Mouse (Mus musculus): ENCODE data around the gene Ugt2b36.
"Not testable (repeated sequence)": the region's sequence is repeated elsewhere in the genome, so short reads cannot be mapped to it uniquely, and the experiment has no call there.

The Ugt2b36 gene

GRCm38 (mm10) chr5:87092346-87093027 lies at the start of gene Ugt2b36:
TSS of gene Ugt2b36 (minus strand) at chr5:87092555.
- DNase-seq (ENCODE audit: low read depth, low spot score) = no peak

GRCm38 (mm10) chr5:87140196-87140595 lies 47.8 kb upstream of the Ugt2b36 start, which contains the start of gene Ugt2b5:
TSS of gene Ugt2b5 (minus strand) at chr5:87140318.
- DNase-seq (ENCODE audit: low read depth, low spot score) = not testable (repeated sequence)

GRCm38 (mm10) chr5:87103697-87104096 lies 11.3 kb upstream of the Ugt2b36 start:
- DNase-seq (ENCODE audit: low read depth, low spot score) = not testable (repeated sequence)

DNA sequence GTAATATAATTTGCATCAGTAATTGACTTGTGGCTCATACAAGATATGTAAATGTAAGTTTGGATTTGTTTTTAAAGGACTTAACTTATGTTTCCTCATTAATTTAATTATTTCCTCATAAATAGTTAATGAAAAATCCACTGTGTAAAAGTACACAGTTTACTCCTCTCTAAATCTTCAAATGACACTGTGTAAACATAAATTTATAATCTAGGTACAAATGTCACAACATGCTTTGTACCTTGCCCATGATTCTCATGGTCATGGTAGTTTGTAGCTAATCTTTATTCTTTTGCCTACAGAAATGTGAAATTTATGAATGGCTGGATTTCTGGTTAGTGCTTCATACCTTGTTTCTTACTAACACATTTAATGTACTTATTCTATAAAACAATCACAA lies 1.2 kb downstream of the Ugt2b36 start:
- no peak for DNase-seq (ENCODE audit: low read depth, low spot score)

DNA sequence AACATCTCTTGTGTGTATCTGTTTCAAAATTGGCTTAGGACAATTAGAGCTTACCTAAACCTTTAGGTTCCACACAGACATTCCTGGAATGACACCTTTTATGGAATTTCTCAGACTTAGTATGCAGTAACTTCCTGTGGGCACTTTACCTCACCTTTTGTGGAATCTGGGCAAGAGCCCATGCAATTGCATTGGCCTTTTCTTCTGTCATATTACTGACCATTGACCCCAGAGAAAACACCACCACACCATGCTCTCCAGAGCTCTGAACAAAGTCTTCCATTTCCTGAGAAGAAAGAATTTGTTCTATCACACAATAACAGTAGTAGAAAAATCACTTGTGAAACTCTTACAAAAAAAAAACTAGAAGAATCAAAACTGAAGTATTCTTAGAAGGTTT lies 3.1 kb downstream of the Ugt2b36 start:
- DNase-seq (ENCODE audit: low read depth, low spot score) = no peak

GRCm38 (mm10) chr5:87086269-87086668 lies 6.1 kb downstream of the Ugt2b36 start:
- DNase-seq (ENCODE audit: low read depth, low spot score) = no peak

DNA sequence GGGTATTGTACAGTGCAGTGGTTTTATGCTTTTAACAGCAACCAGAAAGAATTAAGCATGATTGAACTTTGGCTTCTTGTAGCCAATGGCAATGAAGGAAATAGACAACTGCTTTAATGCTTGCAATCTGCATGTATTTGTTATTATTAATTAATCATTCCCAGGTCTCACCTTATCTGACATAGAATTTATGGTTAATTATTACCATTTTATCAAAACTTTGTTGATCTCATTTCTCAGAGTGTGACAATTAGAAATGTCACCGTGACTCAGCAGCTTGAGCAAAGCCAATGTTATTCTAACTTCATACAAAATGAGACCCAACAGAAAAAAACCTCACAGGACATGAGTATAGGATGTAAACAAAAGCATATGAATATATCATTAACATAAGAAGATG lies 61.7 kb downstream of the Ugt2b36 start:
- no peak for DNase-seq (ENCODE audit: low read depth, low spot score)

DNA sequence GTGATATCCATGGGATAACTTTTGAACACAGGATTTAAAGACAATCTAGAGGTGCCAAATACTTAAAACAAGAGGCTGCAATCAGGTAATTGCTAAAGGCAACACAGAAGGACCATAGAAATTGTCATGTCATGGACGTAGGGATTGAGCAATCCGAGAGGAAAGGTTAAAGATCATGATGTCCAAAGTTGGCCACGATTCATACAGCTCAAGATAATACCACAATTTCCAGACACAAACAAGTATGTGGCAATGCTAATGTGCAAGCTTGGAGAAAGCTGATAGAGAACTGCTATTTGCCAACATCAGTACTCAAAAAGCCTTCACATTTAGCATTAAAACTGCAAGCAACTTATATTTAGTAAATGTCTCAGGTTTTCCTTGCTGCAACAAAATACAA lies 65.0 kb downstream of the Ugt2b36 start:
- no peak for DNase-seq (ENCODE audit: low read depth, low spot score)

Measured in skeletal muscle tissue, adult 2 months (tissue).